Mouse (Mus musculus): ENCODE data around the gene Mgst2. TPM values are rescaled to one million over a fixed set of nuclear protein-coding genes. Genes with fewer than 3 reads are reported as not detected.

The Mgst2 gene
- total and polyA plus RNA-seq, 3 experiments, result 0.43 to 1.4 (median 0.60) TPM

GRCm38 (mm10) chr3:51731949-51732636, 71.9 kb downstream of the Mgst2 start:
- no peak overlapping the region for H3K9ac ChIP-seq (ENCODE audit: low read depth, low read length)
- H3K27me3 ChIP-seq (ENCODE audit: control insufficient read depth, insufficient read depth, low read length), result no peaks in the 10 kb centered on the region
- no peak overlapping the region for H3K27ac ChIP-seq
- no peak for DNase-seq
- no peak overlapping the region for H3K4me3 ChIP-seq
- H3K79me2 ChIP-seq (replicated peaks; ENCODE audit: control insufficient read depth, insufficient read depth, low read length), result no peaks in the 10 kb centered on the region
- H3K4me1 ChIP-seq (ENCODE audit: control insufficient read depth, insufficient read depth, low read length), result peaks cover 2% of the 10 kb centered on the region
- 88% methylated on average over 16 of the region's 16 CpGs for WGBS
- intact Hi-C loops (cut with DNase I), result no loop called here
- TF ChIP-seq EP300 (IDR thresholded peaks at IDR 0.05; ENCODE audit: insufficient read depth, low read depth, low read length), result no peak
- no peak for TF ChIP-seq POLR2A (IDR thresholded peaks at IDR 0.05; ENCODE audit: insufficient read depth, low read depth, low read length)
- no peak for TF ChIP-seq CTCF (IDR thresholded peaks at IDR 0.05)
- peaks cover 3% of the 10 kb centered on the region; the same call in 1 of the 2 replicates for H3K36me3 ChIP-seq (ENCODE audit: control insufficient read depth, insufficient read depth, low read length)

Other genes with a start within 250 kb of the Mgst2 start
- gene Naa15, start 245.2 kb upstream of the Mgst2 start, total RNA-seq (2021), result 10 to 100 TPM; 45.9 to 55.0 TPM
- 4.9 and 10.8 TPM in 2 replicates for gene Naa15, start 245.2 kb upstream of the Mgst2 start, polyA plus RNA-seq (2012; rRNA removed)
- 10 to 100 TPM in 1 of 2 experiments, 1 to 10 TPM in 1; 9.2 to 10.7 TPM for gene Rab33b, start 176.4 kb upstream of the Mgst2 start, total RNA-seq (2021)
- 3.9 and 7.1 TPM in 2 replicates for gene Rab33b, start 176.4 kb upstream of the Mgst2 start, polyA plus RNA-seq (2012; rRNA removed)
- 10 to 100 TPM; 51.0 to 68.2 TPM for gene Setd7, start 99.5 kb upstream of the Mgst2 start, total RNA-seq (2021)
- 21.6 and 36.6 TPM in 2 replicates for gene Setd7, start 99.5 kb upstream of the Mgst2 start, polyA plus RNA-seq (2012; rRNA removed)